8 mouse cellular contexts compared by ENCODE assay signal in genomic region chr13:111489502-111489801, GRCm38 (mm10). TPM values are rescaled to one million over a fixed set of nuclear protein-coding genes. Genes with fewer than 3 reads are reported as not detected.
DNase-seq lines count a peak whose midpoint lies in the region; ATAC-seq and TF ChIP-seq lines count a peak whose summit lies in the region.

No protein-coding gene starts in this region.

- no peak for TF ChIP-seq CTCF in lung, embryonic 14.5 days (IDR thresholded peaks at IDR 0.05; ENCODE audit: low read depth)
- TF ChIP-seq CTCF in small intestine, adult 2 months (IDR thresholded peaks at IDR 0.05; ENCODE audit: extremely low read depth, insufficient read length, insufficient replicate concordance, low read depth, low read length) = no peak

- WGBS in lung, embryonic 14.5 days = 0% methylated on average over 12 of the region's 33 CpGs
- 3% methylated on average over 21 of the region's 33 CpGs for WGBS in forebrain, embryonic 10.5 days
- under 1% methylated on average over 21 of the region's 33 CpGs for WGBS in small intestine, adult 2 months

- DNase-seq in lung, embryonic 14.5 days = no peak
- DNase-seq in lung, postnatal 14 days = no peak
- DNase-seq in forebrain, embryonic 10.5 days (ENCODE audit: extremely low spot score, low spot score) = no peak
- DNase-seq in liver = peak; percentile 61
- no peak for DNase-seq in thymus, postnatal 4 days
- DNase-seq in layer of hippocampus, adult 9-10 months (ENCODE audit: low spot score) = no peak
- DNase-seq in layer of hippocampus, postnatal 36 days = no peak

- H3K9me3 ChIP-seq in lung, embryonic 14.5 days (ENCODE audit: low read depth, low read length) = no peaks in the 10 kb centered on the region
- no peaks in the 10 kb centered on the region for H3K9me3 ChIP-seq in forebrain, embryonic 10.5 days

- H3K27ac ChIP-seq in lung, embryonic 14.5 days (ENCODE audit: low read depth) = peak overlapping the region; percentile 98
- H3K27ac ChIP-seq in forebrain, embryonic 10.5 days = peak overlapping the region; percentile 99
- H3K27ac ChIP-seq in small intestine, adult 2 months (ENCODE audit: insufficient read depth, low read depth, low read length) = peak overlapping the region; percentile 93

- H3K36me3 ChIP-seq in lung, embryonic 14.5 days (ENCODE audit: insufficient read depth) = no peaks in the 10 kb centered on the region
- H3K36me3 ChIP-seq in forebrain, embryonic 10.5 days (replicated peaks) = peaks cover 18% of the 10 kb centered on the region
- H3K36me3 ChIP-seq in small intestine, adult 2 months (ENCODE audit: control insufficient read depth, insufficient read depth, low read length) = 0 out of 2 replicates have a peak, but pooled peaks cover 1% of the 10 kb centered on the region

- peaks cover 20% of the 10 kb centered on the region for H3K27me3 ChIP-seq in lung, embryonic 14.5 days (ENCODE audit: insufficient read depth, low read length)
- peaks cover 36% of the 10 kb centered on the region for H3K27me3 ChIP-seq in forebrain, embryonic 10.5 days (ENCODE audit: poor library complexity, severe bottlenecking)
- no peaks in the 10 kb centered on the region for H3K27me3 ChIP-seq in small intestine, adult 2 months (ENCODE audit: control insufficient read depth, insufficient read depth, low read length)

- TF ChIP-seq POLR2A in small intestine, adult 2 months (IDR thresholded peaks at IDR 0.05; ENCODE audit: low read depth, low read length) = no peak

- no peak for ATAC-seq in lung, embryonic 14.5 days (ENCODE audit: insufficient read depth)

- H3K4me1 ChIP-seq in lung, embryonic 14.5 days (ENCODE audit: insufficient read depth) = no peaks in the 10 kb centered on the region
- H3K4me1 ChIP-seq in forebrain, embryonic 10.5 days = peaks cover 45% of the 10 kb centered on the region
- H3K4me1 ChIP-seq in small intestine, adult 2 months (ENCODE audit: control insufficient read depth, insufficient read depth, insufficient read length, low read length) = peaks cover 2% of the 10 kb centered on the region; the same call in 1 of the 2 replicates

- peak overlapping the region; percentile 86 for H3K4me2 ChIP-seq in lung, embryonic 14.5 days

- H3K4me3 ChIP-seq in lung, embryonic 14.5 days (ENCODE audit: low read depth, low read length) = peak overlapping the region; percentile 96
- peak overlapping the region; percentile 77 for H3K4me3 ChIP-seq in forebrain, embryonic 10.5 days
- peak overlapping the region; percentile 95 for H3K4me3 ChIP-seq in small intestine, adult 2 months (ENCODE audit: low read depth, low read length)

- H3K9ac ChIP-seq in lung, embryonic 14.5 days = peak overlapping the region; percentile 98

RNA-seq across cellular contexts. Expression of gene Gpbp1, which starts 0.5 kb away (rescaled TPM):
- 92.2 and 97.4 TPM in 2 replicates for polyA plus RNA-seq in lung, embryonic 14.5 days (2014; fragmentation: Nextera tagmentation; extraction: Ambion mirVana)
- 89.1 and 101 TPM in 2 replicates for polyA plus RNA-seq in forebrain, embryonic 10.5 days (2016; fragmentation: Nextera tagmentation; extraction: Ambion mirVana)
- 0.22 and 0.34 TPM in 2 replicates for polyA plus RNA-seq in small intestine, adult 2 months (2012; rRNA removed)
- total RNA-seq in layer of hippocampus, postnatal 36 days (2021) = 10 to 100 TPM; 86.2 to 90.9 TPM

Comparison
In these comparisons a context has a peak if more than half of its experiments do, and no peak if none do; other contexts are left out.
1. RNA of gene Gpbp1, which starts 0.5 kb away (polyA plus RNA-seq): 92.2 to 97.4 TPM in lung, embryonic 14.5 days and 89.1 to 101 TPM in forebrain, embryonic 10.5 days; 0.22 to 0.34 TPM in small intestine, adult 2 months; every median in the first group is over 10 times any median in the second.
2. Peak in every context shown above with its lines, with median percentiles within 50 percentile points of each other: H3K27ac ChIP-seq and H3K4me3 ChIP-seq.